Mouse (Mus musculus) testis, postnatal 10 days (tissue): ENCODE measurements around the gene Xxylt1.

Experiments used
- DNase-seq: peaks from one replicate; pipeline ENCODE4 v3.0.0; 2021; ENCODE audit warnings: low spot score

Gene Xxylt1

DNA sequence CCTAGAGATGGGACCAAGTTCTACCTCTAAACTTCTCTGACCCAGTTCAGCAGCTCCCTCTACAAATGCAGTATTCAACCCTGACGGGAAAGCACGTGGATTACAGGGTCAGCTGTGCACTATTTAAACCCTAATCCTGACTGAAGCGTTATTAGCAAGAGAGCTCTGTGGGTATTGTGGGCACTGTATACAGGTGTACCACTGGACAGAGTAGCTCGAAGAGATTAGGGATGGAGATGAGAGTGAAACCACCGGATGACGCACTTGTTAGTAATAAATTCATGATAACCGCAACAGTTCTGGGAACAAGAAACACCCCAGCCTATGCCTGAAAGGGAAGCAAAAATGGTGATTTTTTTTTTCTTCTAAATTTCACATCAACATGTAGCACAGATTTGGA, 57.0 kb downstream of the Xxylt1 start:
- no peak for DNase-seq

DNA sequence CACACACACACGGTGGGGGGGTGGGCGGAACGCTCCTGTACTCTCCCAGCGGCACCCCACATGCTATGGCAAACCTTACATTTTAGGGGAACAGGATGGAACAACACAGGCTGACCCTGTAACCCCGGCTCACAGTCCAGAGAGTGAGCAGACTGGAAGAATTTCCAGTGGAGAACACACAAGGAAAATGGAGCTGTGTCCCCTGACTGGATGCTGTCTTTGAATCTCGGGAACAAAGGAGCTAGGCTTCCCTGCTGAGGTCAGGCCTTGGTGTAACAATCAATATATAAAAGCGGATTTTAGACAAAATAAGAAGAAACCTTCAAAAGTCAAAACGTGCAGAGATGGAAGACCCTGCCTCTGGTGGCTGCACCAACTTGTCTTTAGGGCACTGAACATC, 57.4 kb downstream of the Xxylt1 start:
- no peak for DNase-seq

DNA sequence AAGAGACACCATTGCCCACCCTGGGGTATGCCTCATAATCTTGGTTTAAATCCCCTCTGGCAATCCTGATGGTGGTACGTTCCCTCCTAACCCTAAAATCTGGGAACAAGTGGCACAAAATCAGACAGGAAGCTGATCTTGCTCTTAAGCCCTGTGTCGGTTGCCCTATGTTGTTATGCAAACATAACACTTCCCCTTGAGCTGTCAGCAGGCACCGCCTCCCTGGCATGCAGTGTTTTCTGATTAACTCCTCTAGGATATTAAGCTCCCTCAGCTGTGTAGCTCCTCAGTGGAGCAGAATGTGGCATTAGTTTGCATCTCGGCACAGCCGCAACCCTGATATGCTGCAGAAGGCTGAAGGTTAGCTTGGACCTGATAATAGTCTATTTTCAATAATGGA, 58.9 kb downstream of the Xxylt1 start:
- no peak for DNase-seq

DNA sequence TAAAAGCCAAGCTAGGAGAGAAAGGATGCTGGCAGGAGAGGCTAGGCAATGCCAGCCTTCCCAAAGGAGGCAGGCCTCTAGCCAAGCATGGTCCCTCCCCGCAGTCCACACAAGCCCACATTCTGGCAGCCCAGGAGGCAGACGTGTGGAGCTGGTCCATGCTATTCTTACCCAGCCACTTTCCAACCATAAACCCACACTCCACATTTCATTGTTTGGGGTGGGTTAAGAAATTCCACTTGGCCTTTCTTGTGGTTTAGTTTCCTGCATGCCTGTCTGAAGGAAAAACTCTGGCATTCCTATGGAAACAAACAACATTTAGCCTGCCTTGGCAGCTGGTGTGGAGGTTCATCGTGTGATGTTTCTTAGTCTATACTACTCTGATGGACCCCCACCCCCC, 61.7 kb downstream of the Xxylt1 start:
- DNase-seq, result no peak

DNA sequence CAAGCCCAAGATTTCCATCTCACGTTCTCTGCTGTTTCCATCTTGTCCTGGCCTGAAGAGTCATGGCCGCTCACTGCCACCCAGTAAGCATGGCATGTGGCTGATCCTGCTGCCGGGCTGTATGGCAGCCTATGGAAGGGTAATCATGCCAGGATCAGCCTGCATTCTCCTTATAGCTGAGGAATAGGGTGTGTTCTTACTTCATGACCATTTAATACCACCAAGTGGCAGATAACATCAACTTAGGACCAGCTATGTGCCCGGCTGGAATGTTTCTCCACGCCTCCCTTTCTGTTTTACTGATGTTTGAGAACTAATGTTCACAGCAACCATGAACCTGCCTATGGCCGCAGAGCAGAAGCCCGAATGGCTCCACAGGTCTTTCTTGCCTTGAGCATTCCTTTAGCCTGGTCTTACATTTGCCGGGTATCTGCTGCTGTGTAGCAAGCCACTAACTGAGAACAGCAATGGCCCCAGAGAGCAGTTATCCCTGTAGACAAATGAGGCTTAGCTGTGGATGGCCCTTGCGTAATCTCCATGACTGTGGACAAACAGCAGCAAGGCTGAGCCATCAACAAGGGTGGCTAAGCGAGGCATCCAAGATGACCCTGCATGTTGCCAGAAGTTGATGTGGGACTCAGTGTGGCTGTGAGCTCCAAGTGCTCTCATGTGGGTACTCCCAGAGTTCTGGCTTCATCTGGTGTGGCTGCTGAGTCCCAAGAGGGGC, 63.4 kb downstream of the Xxylt1 start:
- no peak for DNase-seq

DNA sequence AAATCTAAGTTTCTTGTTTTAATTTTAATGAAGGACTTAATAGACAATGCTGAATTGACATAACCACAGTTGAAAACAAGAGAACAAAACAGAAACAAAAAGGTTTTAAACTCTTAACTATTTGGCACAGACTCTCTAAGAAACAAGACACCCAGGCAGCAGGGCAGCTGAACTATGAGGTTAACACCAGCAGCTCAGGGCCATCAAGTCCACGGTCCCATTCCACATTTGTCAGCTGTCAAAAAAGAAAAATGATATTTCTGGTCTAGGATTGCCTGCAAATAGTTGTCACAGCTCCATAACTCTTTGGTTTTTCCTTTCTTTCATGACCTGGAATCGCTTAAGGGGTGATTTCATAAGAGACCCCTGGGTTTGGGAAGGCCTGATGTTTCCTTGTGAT, 64.6 kb downstream of the Xxylt1 start:
- no peak for DNase-seq

DNA sequence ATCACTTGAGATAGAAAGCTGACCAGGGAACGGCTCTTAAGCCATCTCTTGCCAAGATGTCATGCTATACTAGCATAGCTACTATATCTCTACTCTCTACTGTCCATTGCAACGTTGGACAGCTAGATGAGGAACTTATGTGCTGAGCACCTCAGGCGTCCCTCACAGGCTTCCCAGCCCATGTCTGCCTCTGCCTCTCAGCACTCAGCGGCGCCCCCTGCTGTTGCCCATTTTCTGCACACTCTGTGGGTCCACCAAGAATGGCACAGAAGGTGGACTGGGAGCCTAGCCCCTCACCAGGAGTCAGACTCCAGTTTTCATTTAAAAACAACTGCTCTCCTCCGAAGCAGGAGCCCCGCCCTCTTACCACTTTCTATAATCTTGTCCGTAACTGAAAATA, 65.1 kb downstream of the Xxylt1 start:
- peak; percentile 71 for DNase-seq

DNA sequence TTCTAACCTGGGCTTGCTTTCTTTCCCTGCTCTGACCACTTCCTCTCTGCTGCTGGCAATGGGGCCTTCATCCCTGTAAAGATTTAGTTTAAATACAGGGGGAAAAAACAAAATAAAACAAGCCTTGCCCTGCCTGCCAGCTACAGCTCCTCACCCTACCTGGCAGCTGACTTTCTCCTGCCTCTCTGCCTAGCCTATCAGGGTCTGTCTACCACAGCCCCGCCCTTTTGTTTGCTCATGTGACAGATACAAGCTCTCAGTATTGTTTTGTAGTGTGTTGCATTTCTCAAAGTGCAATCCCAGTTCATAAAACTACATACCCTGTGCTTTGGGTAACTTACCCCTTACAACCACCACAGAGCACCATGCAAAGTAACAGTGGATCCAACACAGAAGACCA, 66.0 kb downstream of the Xxylt1 start:
- DNase-seq, result no peak

DNA sequence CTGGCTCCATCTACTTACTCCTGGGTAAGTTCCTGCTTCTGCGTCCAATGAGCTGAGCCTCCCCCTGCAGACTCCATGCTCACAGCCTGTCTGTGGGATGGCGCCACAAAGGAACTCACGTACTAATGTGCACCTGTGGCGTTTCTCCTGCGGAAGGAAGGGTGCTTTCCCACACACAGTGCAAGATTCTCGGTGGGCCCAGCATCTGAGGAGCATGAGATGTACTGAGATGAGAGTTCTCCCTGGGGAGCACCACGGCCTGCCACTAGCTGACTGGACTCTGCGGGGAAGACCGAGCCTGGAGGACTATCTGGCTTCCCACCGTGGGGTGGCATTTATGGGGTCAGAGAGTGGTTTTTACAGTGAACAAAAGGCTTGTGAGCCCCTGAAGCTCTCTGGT, 69.0 kb downstream of the Xxylt1 start:
- no peak for DNase-seq

DNA sequence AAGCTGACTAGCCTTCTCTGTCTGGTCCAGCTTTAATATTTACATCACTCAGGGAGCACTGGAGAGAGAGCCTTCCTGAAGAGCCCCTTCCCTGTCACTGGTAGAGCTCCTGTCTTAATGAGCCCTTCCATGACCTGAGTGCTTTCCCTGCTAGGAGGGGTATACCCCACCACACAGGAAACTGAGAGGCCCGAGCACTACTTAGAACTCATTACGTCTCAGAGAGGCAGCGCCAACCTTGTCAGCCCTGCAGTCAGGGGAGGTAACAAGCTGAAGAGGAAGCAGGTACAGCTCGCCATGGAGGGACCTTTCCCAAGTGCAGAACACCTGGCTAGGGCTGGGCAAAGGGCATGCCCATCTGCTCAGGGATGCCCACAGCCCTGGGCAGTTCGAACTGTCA, 70.8 kb downstream of the Xxylt1 start:
- no peak for DNase-seq

DNA sequence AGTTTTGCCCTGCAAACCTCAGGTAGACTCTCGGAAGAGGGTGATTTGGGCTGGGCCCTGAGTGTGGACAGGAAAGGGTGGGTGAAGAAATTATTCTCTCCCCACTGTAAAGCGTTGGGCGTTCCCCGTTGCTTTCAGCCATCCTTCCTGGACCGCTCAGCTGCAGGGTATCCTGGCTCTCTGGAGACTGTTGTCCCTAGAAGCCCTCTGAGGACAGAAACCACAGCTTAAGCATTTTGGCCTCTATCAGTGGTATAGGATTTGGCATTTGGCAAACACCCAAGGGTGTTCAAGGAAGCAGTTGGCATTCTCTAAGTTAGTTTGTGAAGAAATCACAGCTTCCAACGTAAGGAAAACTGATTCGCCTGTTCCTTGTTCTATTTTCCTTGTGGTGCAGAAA, 72.9 kb downstream of the Xxylt1 start:
- DNase-seq, result no peak

DNA sequence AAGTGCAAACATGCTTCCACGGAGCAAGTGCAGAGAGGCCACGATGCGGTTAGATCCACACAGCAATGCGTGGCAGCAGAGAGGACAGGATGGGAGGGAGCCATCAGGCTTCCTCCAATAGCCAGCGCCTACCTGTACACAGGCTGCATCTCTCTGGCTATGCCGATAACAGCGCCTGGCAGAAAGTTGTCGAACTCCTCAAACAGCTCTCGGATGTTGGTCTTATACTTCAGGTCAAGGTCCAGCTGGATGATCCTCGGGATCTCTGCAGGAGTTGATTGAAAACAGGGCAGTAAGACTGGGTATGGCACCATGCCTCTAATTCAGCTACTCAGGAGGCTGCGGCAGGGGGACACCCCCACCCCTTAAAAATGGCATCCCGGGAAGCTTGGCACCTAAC, 73.7 kb downstream of the Xxylt1 start:
- DNase-seq, result no peak

DNA sequence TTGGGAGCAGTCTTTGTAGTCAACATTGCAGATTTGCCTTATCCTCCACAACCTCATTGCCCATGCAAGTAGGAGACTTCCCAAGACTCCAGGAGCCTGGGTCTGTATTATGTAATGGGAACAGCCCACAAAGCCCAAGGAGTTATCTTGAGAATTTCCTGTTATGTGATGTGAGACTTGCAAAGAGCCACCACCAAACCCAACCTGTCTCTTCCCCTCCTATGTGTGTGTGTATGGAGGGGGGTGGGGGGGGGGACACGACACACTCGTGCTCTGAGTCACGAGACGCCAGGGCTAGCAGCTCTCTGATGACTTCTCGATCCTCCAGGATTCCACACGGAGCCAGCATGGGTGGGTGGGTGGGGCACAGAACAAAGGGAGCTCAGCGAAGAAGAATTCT, 75.5 kb downstream of the Xxylt1 start:
- DNase-seq, result no peak

DNA sequence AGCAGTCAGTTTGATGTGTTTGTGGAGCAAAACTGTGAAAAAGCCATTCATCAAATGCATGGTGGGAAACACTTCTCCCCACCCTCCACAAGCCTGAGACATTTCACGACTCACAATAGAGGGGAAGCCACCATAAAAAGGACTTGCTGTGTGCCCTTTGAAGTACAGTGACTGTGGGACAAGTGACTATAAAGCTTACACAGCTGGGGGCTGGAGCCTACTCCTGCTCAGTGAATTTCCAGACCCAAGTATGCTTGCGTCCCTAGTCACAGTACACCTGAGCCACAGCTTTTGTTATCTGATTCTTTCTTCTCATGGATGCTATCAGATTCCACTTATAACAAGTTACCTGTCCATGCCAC, 76.9 kb downstream of the Xxylt1 start:
- DNase-seq, result no peak

DNA sequence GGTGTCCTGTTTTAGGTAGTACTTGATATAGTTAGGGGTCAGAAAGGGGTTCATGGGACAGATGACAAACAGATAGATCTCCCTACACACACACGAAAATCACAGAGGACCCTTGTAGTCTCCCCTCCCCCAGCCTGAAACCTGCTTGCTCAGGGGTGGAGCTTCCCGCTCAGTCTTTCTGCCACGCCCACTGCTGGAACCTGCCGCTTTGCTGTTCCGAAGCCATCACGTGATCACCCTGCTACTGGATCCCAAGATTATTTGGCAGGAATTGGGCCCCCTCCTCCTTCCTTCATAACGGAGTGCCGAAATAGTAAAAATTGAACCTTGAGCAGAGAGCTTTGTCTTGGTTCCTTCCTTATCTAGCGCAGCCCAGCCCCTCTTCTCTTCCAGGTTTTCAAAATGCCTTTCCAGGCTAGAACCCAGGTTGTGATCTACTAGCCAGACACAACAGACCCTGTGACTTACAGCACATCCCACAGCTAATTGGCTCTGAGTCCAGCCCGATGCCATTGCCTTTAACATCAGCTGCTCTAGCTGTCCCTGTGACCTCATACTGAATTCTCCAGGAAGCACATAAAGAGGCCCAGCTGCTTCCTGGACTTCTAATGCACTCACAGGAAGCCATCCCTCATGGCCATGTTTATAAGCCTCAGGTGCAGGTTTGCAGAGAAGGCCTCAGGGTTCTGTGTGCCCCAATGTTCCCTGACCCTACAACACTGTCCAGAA, 77.5 kb downstream of the Xxylt1 start:
- DNase-seq, result peak; percentile 60

DNA sequence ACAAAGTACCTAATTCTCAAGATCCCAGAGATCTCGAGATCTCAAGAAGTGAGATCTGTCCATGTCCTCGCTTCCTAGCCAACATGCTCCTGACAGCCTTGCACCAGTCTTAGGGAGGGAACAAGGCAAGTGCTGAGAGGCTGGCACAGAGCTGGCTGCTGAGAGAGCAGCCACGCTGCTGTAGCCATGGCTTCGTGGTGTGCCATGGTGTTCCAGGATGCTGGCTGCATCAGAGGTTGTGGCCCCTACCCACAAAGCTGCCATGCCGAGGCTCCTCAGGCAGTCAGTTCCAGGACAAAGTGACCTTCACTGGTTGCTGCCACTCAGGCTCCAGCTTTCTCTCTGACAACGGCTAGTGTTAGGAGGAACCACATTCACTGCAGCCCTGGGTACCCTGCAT, 78.3 kb downstream of the Xxylt1 start:
- no peak for DNase-seq

DNA sequence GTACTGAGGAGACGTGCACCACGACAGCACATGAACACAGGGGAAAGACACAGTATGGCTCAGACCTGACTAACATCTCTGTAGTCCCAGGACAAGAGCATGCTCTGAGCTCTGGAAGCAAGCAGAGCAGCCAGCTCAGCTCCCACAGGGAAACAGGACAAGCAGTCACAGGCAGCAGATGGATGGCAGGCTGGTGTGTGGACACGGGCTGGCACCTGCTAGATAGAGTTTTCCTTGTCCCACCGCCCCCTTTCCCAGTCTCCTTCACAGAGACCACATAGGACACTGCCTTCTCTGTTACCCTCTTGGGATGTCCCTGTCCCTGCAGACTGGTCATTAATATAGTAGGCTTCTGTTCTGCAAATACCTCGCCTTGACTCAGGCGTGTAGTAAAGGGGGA, 79.1 kb downstream of the Xxylt1 start:
- no peak for DNase-seq

DNA sequence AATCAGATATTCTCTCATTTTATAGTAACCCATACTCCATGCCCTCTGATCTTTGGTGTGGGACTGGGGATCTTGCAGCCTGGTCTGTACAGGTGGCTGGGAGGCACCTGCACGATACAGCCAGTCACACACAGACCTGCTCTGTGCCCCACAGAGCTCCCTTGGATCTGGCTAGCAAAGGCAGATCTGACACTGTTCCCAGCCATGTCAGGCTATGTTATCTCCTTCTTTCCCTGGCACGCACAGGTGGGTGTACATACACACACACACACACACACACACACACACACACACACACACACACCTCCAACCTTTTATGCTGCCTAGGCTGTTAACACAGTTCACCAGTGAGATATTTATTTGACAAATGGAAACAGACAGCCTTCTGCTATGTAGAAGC, 82.5 kb downstream of the Xxylt1 start:
- DNase-seq, result no peak

DNA sequence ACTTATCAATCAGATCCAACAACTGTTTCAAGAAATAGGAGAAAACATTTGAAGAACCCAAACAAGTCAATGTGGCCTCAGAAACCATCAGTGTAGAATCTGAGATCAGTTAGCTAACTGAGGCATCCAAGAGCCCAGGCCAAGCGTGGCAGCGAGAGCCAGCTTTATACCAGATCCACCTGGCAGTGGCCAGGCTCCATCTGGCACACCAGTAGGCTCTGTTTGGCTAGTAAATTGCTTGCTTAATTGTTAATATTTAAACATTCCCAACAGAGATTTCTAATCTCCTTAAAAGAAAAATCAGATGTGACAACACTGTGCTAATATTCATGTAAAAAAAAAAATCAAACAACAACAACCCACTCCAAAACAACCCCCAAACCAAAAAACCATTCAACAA, 83.2 kb downstream of the Xxylt1 start:
- no peak for DNase-seq

DNA sequence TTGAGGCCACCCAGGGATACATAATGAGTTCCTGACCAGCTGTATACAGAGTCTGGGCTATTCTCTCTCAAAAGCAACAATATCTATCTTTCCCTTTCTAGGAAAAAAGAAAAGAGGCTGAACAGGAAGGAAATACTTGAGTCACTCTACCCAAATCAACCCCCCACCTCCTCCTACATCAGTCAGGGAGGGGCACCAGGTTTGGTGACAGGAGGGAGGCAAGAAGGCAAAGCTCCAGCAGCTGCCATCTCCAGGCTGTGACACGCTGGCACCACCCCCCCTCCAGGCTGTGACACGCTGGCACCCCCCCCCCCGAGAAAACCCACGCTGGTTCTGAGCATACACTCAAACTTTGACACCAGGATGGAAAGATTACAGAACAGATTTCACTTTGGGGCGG, 85.8 kb downstream of the Xxylt1 start:
- DNase-seq, result no peak

DNA sequence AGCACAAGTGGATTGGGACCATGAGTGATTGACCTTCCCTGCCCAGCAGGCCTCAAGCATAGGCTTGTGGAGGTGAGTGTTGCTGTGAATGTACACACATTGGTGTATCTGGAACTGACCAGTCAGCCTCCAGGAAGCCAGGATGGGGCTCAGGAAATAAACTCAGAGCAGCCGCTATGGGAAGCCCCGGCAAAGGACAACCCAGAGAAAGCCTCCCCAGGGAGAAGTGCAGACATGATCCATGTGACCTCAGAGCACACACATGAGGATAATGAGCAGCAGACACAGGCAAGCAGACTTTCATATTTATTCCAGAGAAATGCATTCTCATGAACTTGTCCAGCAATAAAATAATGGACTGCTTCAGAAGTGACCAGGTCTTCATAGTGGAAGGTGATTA, 86.4 kb downstream of the Xxylt1 start:
- no peak for DNase-seq

DNA sequence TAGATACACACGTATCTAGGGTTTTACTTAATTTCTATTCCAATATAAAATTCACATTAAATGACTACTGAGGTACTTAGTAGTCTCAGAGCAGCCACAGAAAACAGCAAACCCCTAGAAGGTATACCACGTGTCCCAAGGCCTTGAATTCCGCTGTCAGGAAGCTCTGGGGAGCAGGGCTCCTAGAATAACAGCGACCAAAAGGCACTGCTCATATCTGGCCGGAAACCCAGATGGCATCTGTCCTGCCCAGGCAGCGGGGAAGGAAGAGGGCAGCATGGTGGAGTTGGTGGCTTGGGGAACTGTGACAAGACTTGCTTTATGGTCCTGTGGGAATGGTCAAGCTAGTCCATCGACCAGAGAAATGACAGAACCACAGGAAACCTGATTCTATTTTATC, 86.9 kb downstream of the Xxylt1 start:
- DNase-seq, result no peak

DNA sequence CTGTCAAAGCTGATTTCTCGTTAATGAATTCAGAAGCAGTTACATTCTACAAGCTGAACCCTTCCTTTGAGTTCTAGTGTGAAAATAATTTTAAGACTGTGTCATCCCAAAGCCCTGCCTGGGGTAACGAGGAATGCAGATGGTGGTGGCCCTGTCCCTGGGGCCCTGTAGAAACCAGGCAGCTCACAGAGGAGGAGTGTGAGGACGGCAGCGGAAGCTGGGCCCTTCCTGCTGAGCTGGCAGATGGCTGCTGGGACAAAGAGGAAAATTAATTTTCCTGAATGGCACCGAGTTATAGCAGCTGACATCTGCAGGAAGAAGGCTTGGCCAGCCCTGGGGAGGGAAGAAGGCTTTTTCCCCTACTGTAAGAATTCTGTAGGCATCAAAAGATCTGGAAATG, 88.7 kb downstream of the Xxylt1 start:
- no peak for DNase-seq

DNA sequence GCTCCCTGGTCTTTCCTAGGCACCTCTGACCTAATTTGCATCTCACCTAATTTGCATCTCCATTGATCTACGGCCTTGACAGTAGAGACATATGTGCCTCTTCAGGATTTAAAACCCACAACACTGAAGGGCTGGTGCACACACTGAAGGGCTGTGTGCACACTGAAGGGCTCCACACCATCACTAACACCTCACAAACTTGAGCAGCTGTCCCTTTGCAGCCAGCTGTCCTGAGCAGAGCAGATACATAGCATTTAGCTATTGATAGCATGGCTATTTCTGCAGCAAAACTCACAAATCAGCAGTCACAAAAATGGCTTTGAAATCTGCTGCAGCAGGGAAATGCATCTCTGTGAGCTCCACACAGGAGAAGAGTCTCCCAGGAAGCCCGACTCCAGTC, 90.6 kb downstream of the Xxylt1 start:
- DNase-seq, result no peak
